Mouse (Mus musculus) hindbrain, postnatal 0 days (tissue): ENCODE results near the gene Gan. TPM values are rescaled to one million over a fixed set of nuclear protein-coding genes. Genes with fewer than 3 reads are reported as not detected.

Experiments used
- ATAC-seq: fragments of 200-750 bp; cut with Nextera tagmentation; 2 replicates; pipeline ENCODE4 v1.8.0; 2017; ENCODE audit warnings: mild to moderate bottlenecking, moderate TSS enrichment, moderate library complexity
- DNase-seq: peaks from one replicate; pipeline ENCODE4 v3.0.0-alpha.2; 2015; ENCODE audit warnings: low spot score
- H3K27ac ChIP-seq: fragments of 300-500 bp; sonication (generic); 2 replicates; pipeline ENCODE4 v1.5.1; 2014; ENCODE audit warnings: mild to moderate bottlenecking
- H3K27me3 ChIP-seq: fragments of 300-500 bp; sonication (generic); 2 replicates; pipeline ENCODE4 v1.6.1; 2014; ENCODE audit warnings: low read length, mixed read lengths; ENCODE audit not compliant: insufficient read depth
- H3K36me3 ChIP-seq: fragments of 300-500 bp; sonication (generic); 2 replicates; pipeline ENCODE4 v1.6.1; 2014; ENCODE audit warnings: low read length, mixed read lengths; ENCODE audit not compliant: insufficient read depth
- H3K4me1 ChIP-seq: fragments of 300-500 bp; sonication (generic); 2 replicates; pipeline ENCODE4 v1.6.1; 2014; ENCODE audit warnings: antibody characterized with exemption, low read length, mixed read lengths; ENCODE audit not compliant: insufficient read depth
- H3K4me2 ChIP-seq: fragments of 300-500 bp; sonication (generic); 2 replicates; pipeline ENCODE4 v1.6.1; 2014; ENCODE audit warnings: low read depth, mild to moderate bottlenecking, low read length, moderate library complexity, mixed read lengths
- H3K4me3 ChIP-seq: fragments of 300-500 bp; sonication (generic); 2 replicates; pipeline ENCODE4 v1.5.1; 2014; ENCODE audit warnings: low read length
- H3K9ac ChIP-seq: fragments of 300-500 bp; sonication (generic); replicated peaks from 2 replicates; pipeline ENCODE4 v1.6.1; 2014; ENCODE audit warnings: mild to moderate bottlenecking, low read length, moderate library complexity, mixed read lengths
- H3K9me3 ChIP-seq: fragments of 300-500 bp; sonication (generic); 2 replicates; pipeline ENCODE4 v1.6.1; 2016; ENCODE audit warnings: low read length, mixed read lengths
- CTCF ChIP-seq: IDR thresholded peaks from 2 replicates; pipeline ENCODE4 v1.5.1; 2016; ENCODE audit warnings: antibody characterized with exemption, control low read depth, low read depth
- WGBS: fragments of 180-500 bp; shearing (Covaris S2); extraction: QIAGEN DNeasy Blood & Tissue Kit; methylation state at CpG from one replicate; pipeline ENCODE4 v1.1.7; 2014; 5-methylcytosine and 5-hydroxymethylcytosine counted together
- polyA plus RNA-seq: library from polyadenylated mRNA; unstranded; fragments of >200 nt; fragmentation: Nextera tagmentation; extraction: Ambion mirVana; gene quantifications from 2 replicates; pipeline ENCODE4 v1.2.1, GENCODE M21; 2015
- total RNA-seq: library from RNA; depleted of rRNA; stranded (reverse); fragments of >200 nt; gene quantifications from 2 replicates; pipeline ENCODE4 v1.2.3, GENCODE M21; 2014

Gene Gan
- total and polyA plus RNA-seq, 2 experiments from 2014 or later, result 5.6 to 8.5 TPM

DNA sequence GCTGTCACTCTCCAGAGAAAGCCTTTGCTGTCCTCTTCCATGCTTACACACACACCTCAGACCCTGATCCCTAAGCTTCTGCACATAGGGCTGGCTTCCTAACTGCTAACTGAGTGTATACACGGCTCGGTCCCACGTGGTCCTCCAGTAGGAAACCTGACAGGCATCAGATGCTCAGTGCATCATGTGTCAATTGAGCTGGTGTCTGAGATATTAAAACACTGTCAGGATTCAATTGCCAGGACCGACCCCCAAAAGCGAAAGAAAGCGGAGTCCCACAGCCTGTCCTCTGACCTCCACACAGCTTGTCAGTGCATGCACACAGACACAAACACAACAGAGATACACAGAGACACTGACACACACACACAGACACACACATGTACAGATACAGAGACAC, 39.6 kb downstream of the Gan start:
- ATAC-seq (no peak), DNase-seq (no peak)
- no peaks in the 10 kb centered on the region for H3K27me3 ChIP-seq
- TF ChIP-seq CTCF, result no peak
- no peaks in the 10 kb centered on the region for H3K4me1 ChIP-seq
- no peak overlapping the region for H3K4me2 ChIP-seq
- H3K4me3 ChIP-seq, result no peak overlapping the region
- no peak overlapping the region for H3K9ac ChIP-seq
- H3K27ac ChIP-seq, result no peak overlapping the region
- H3K36me3 ChIP-seq, result peaks cover 26% of the 10 kb centered on the region; the same call in 1 of the 2 replicates
- WGBS, result 77% methylated on average over 6 of the region's 6 CpGs
- H3K9me3 ChIP-seq, result no peaks in the 10 kb centered on the region

DNA sequence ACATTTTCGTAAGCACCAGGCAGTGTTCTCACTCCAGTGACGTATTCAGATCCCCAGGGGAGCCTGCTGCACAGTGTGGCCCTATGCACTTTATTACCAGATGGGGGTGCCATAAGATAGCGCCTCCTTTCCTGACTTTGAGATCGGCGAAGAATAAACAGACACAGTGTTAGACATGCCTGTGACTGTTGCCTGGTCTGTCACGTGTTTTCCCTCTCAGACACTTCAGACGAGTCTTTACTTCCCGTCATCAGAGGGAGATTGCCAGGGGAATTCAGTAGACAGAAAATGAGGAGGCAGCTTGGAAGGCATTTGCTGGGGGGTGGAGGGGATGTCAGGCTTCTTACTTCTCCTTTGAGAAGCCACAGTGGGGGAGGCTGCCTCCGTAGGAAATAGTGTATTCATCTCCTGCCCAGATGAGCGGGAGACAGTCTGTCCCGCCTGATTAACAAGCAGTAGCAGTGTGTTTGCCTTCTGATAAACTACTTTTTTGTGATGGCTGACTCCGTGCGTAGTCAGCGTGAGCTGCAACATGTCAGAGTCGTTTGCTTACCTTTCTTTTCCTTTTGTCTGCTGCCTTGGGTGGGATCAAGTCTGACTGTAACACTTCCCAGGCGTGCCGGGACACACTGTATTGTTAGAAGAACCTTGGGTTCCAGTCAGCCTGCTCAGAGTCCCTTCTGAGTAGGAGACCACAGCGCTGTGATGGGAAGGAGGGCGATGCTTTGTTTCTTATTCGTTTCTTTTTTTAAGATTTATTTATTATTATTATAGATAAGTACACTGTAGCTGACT, 40.4 kb downstream of the Gan start:
- peak; percentile 91 for ATAC-seq
- no peaks in the 10 kb centered on the region for H3K27me3 ChIP-seq
- no peaks in the 10 kb centered on the region for H3K4me1 ChIP-seq
- peak overlapping the region; percentile 38 for H3K4me2 ChIP-seq
- H3K36me3 ChIP-seq, result peaks cover 18% of the 10 kb centered on the region; the same call in 1 of the 2 replicates
- WGBS, result 36% methylated on average over 20 of the region's 20 CpGs
- H3K9ac ChIP-seq, result no peak overlapping the region
- DNase-seq, result peak; percentile 87
- peak; percentile 80 for TF ChIP-seq CTCF
- no peaks in the 10 kb centered on the region for H3K9me3 ChIP-seq
- H3K4me3 ChIP-seq, result no peak overlapping the region
- peak overlapping the region; percentile 32; the same call in 1 of the 2 replicates for H3K27ac ChIP-seq

DNA sequence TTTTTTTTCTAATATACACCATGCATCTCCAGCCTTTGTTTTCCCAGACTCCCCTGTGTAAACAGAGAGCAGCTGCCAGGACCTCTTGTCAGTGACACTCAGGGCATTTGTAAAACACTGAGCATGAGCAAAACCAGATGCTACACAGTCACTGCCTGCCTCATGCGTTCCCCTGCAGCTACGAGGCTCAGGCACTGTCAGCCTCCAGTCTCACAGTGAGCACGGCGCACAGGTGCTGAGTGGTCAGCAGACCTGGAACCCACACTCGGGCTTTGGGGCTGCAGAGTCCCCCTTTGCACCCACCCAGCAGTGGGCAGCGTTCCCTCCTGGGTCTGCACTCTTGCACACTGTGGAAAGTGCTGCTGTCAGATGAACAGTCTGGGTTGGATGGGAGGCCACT, 41.7 kb downstream of the Gan start:
- H3K4me2 ChIP-seq, result no peak overlapping the region
- ATAC-seq (no peak), DNase-seq (no peak)
- H3K4me3 ChIP-seq, result no peak overlapping the region
- no peaks in the 10 kb centered on the region for H3K9me3 ChIP-seq
- no peak overlapping the region for H3K27ac ChIP-seq
- H3K4me1 ChIP-seq, result no peaks in the 10 kb centered on the region
- H3K9ac ChIP-seq, result no peak overlapping the region
- H3K27me3 ChIP-seq, result no peaks in the 10 kb centered on the region
- H3K36me3 ChIP-seq, result peaks cover 23% of the 10 kb centered on the region; the same call in 1 of the 2 replicates
- 60% methylated on average over 6 of the region's 6 CpGs for WGBS
- TF ChIP-seq CTCF, result no peak

DNA sequence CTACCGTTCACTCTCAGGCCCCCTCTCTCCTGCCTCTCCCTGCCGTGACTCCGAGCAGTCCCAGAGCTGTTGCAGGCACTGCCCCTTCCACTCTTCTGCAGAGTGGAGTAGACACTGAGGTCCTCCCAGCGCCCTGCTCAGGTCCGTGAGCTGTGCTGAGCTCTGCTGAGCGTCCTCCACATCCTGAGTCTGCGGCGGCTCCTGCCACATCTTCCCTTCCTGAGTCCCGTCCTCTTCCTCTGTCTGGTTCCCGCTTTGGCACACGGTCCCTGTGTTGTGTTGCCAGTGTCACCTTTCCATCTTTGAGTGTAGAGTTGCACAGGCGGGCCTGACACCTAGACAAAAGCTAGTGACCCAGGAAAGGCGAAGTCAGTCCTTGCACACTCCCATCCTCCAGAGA, 42.4 kb downstream of the Gan start:
- ATAC-seq (no peak), DNase-seq (no peak)
- TF ChIP-seq CTCF, result no peak
- Histone ChIP-seq H3K9ac (no peak overlapping the region), H3K4me3 (no peak overlapping the region), H3K27ac (no peak overlapping the region), H3K9me3 (no peaks in the 10 kb centered on the region), H3K27me3 (no peaks in the 10 kb centered on the region), H3K36me3 (peaks cover 24% of the 10 kb centered on the region; the same call in 1 of the 2 replicates), H3K4me1 (no peaks in the 10 kb centered on the region), H3K4me2 (no peak overlapping the region)
- WGBS, result 77% methylated on average over 13 of the region's 13 CpGs

DNA sequence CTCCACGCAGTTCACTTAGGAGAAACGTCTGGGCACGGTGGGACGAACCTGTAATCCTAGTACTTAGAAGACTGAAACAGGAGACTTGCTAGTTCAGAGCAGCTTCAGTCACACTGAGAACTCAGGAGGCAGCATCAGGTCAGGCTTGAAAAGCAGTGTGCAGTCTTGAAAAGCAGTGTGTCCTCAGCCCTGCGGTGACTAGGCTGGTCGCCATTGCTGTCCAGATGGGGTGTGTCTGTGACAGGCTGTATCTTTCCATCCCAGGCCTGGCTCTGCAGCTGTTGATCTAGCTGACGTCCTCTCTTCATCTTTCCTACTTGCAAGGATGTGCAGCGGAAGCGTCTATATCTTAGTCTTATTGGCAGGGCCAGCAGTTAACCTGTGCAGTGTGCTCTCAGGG, 42.9 kb downstream of the Gan start:
- DNase-seq (no peak), ATAC-seq (no peak)
- H3K27ac ChIP-seq, result no peak overlapping the region
- 84% methylated on average over 9 of the region's 9 CpGs for WGBS
- no peak overlapping the region for H3K9ac ChIP-seq
- H3K36me3 ChIP-seq, result peaks cover 22% of the 10 kb centered on the region; the same call in 1 of the 2 replicates
- no peaks in the 10 kb centered on the region for H3K9me3 ChIP-seq
- no peak for TF ChIP-seq CTCF
- H3K4me1 ChIP-seq, result no peaks in the 10 kb centered on the region
- H3K4me2 ChIP-seq, result no peak overlapping the region
- no peak overlapping the region for H3K4me3 ChIP-seq
- no peaks in the 10 kb centered on the region for H3K27me3 ChIP-seq

DNA sequence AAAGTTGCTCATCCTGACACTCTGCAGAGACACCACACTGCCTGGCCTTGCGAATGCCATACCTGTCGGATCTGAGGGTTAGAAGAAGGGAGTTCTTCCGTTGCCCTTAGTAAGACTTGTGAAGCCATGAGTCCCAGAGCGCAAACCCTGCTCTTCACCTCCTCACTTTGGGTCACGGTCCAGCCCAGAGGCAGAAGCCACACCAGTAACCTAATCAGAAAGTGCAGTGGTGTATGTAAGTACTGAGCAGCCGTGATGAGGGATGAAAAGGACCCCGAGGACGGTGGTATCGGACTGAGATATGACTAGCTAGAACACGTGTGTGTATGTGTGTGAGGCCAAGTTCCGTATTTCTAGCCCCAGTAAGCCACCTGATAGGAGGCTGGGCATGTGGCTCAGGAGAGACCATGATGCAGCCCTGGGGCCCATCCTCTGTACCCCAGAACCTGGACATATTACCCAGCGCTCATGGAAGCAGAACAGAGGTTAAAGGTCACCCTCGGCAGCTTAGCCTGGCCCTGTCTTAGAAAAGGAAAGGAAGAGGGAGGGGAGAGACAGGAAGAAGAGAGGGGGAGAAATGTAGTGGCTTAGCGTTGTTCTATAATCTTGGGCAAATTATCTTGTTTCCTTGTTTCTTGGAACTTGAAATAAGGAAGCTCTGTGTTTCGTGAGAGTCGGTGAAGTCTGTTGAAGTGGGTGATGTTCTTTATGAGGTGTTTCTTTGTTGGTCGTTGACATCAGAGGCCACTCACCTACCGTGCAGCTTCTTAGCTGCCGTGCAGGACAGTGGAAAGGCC, 43.5 kb downstream of the Gan start:
- no peak for DNase-seq
- Histone ChIP-seq H3K9ac (no peak overlapping the region), H3K9me3 (no peaks in the 10 kb centered on the region), H3K27me3 (no peaks in the 10 kb centered on the region), H3K4me1 (no peaks in the 10 kb centered on the region), H3K4me2 (no peak overlapping the region), H3K36me3 (peaks cover 16% of the 10 kb centered on the region; the same call in 1 of the 2 replicates), H3K27ac (no peak overlapping the region), H3K4me3 (no peak overlapping the region)
- TF ChIP-seq CTCF, result no peak
- WGBS, result 84% methylated on average over 19 of the region's 19 CpGs
- ATAC-seq, result no peak
